Mouse (Mus musculus): ENCODE results near the gene Tgfbr3. TPM values are rescaled to one million over a fixed set of nuclear protein-coding genes. Genes with fewer than 3 reads are reported as not detected.
"Not testable (repeated sequence)": the region's sequence is repeated elsewhere in the genome, so short reads cannot be mapped to it uniquely, and the experiment has no call there.

Tgfbr3 gene
- polyA plus RNA-seq, 1 experiment from 2014 or later = 6.6 TPM

GRCm38 (mm10) chr5:107236039-107236438 lies 53.4 kb downstream of the Tgfbr3 start:
- peaks cover 4% of the 10 kb centered on the region for H3K27me3 ChIP-seq (replicated peaks)
- no peaks in the 10 kb centered on the region for H3K9me3 ChIP-seq (replicated peaks)
- no peak for ATAC-seq (ENCODE audit: low FRiP score)
- H3K4me2 ChIP-seq = no peak overlapping the region
- no peak overlapping the region for H3K9ac ChIP-seq (replicated peaks)
- H3K4me1 ChIP-seq = peaks cover 16% of the 10 kb centered on the region
- no peak overlapping the region for H3K27ac ChIP-seq (replicated peaks)
- H3K4me3 ChIP-seq (replicated peaks) = no peak overlapping the region
- no peaks in the 10 kb centered on the region for H3K36me3 ChIP-seq
- WGBS = 67% methylated on average over 5 of the region's 5 CpGs

GRCm38 (mm10) chr5:107233366-107234354 lies 55.8 kb downstream of the Tgfbr3 start:
- H3K9ac ChIP-seq (replicated peaks) = no peak overlapping the region
- H3K27me3 ChIP-seq (replicated peaks) = peaks cover 4% of the 10 kb centered on the region
- ATAC-seq (ENCODE audit: low FRiP score) = no peak
- WGBS = 73% methylated on average over 14 of the region's 14 CpGs
- H3K27ac ChIP-seq (replicated peaks) = no peak overlapping the region
- H3K4me3 ChIP-seq (replicated peaks) = no peak overlapping the region
- no peaks in the 10 kb centered on the region for H3K9me3 ChIP-seq (replicated peaks)
- peaks cover 16% of the 10 kb centered on the region for H3K4me1 ChIP-seq
- no peak overlapping the region for H3K4me2 ChIP-seq
- H3K36me3 ChIP-seq = no peaks in the 10 kb centered on the region

- no peaks in the 10 kb centered on the region for H3K9me3 ChIP-seq (replicated peaks)
- H3K4me1 ChIP-seq = peaks cover 6% of the 10 kb centered on the region; the same call in 1 of the 2 replicates
- WGBS = 89% methylated on average over 6 of the region's 6 CpGs
- H3K4me3 ChIP-seq (replicated peaks) = no peak overlapping the region
- ATAC-seq (ENCODE audit: low FRiP score) = no peak
- no peak overlapping the region for H3K27ac ChIP-seq (replicated peaks)
- H3K27me3 ChIP-seq (replicated peaks) = no peaks in the 10 kb centered on the region
- no peaks in the 10 kb centered on the region for H3K36me3 ChIP-seq
- H3K4me2 ChIP-seq = no peak overlapping the region
- H3K9ac ChIP-seq (replicated peaks) = no peak overlapping the region
Observed at GRCm38 (mm10) chr5:107230189-107230588, 59.2 kb downstream of the Tgfbr3 start.

- Histone ChIP-seq H3K27ac (replicated peaks) (no peak overlapping the region), H3K4me1 (no peaks in the 10 kb centered on the region), H3K9me3 (replicated peaks) (no peaks in the 10 kb centered on the region), H3K36me3 (no peaks in the 10 kb centered on the region), H3K4me3 (replicated peaks) (no peak overlapping the region), H3K9ac (replicated peaks) (no peak overlapping the region), H3K4me2 (no peak overlapping the region), H3K27me3 (replicated peaks) (no peaks in the 10 kb centered on the region)
- WGBS = 73% methylated on average over 9 of the region's 9 CpGs
- no peak for ATAC-seq (ENCODE audit: low FRiP score)
Observed at GRCm38 (mm10) chr5:107229037-107229436, 60.4 kb downstream of the Tgfbr3 start.

- no peak overlapping the region for H3K9ac ChIP-seq (replicated peaks)
- H3K4me3 ChIP-seq (replicated peaks) = no peak overlapping the region
- no peak overlapping the region for H3K4me2 ChIP-seq
- no peak for ATAC-seq (ENCODE audit: low FRiP score)
- H3K27me3 ChIP-seq (replicated peaks) = no peaks in the 10 kb centered on the region
- no peak overlapping the region for H3K27ac ChIP-seq (replicated peaks)
- no peaks in the 10 kb centered on the region for H3K36me3 ChIP-seq
- H3K9me3 ChIP-seq (replicated peaks) = no peaks in the 10 kb centered on the region
- peaks cover 6% of the 10 kb centered on the region for H3K4me1 ChIP-seq
Observed at GRCm38 (mm10) chr5:107227580-107227979, 61.8 kb downstream of the Tgfbr3 start.

GRCm38 (mm10) chr5:107224820-107225417 lies 64.5 kb downstream of the Tgfbr3 start:
- Histone ChIP-seq H3K9me3 (replicated peaks) (no peaks in the 10 kb centered on the region), H3K9ac (replicated peaks) (no peak overlapping the region), H3K27me3 (replicated peaks) (no peaks in the 10 kb centered on the region), H3K36me3 (no peaks in the 10 kb centered on the region), H3K4me2 (no peak overlapping the region), H3K4me1 (peaks cover 24% of the 10 kb centered on the region), H3K27ac (replicated peaks) (no peak overlapping the region), H3K4me3 (replicated peaks) (no peak overlapping the region)
- WGBS = 75% methylated on average over 7 of the region's 7 CpGs
- no peak for ATAC-seq (ENCODE audit: low FRiP score)

- H3K9ac ChIP-seq (replicated peaks) = no peak overlapping the region
- H3K27me3 ChIP-seq (replicated peaks) = no peaks in the 10 kb centered on the region
- H3K4me1 ChIP-seq = peaks cover 24% of the 10 kb centered on the region
- H3K9me3 ChIP-seq (replicated peaks) = no peaks in the 10 kb centered on the region
- H3K4me2 ChIP-seq = no peak overlapping the region
- H3K27ac ChIP-seq (replicated peaks) = no peak overlapping the region
- H3K4me3 ChIP-seq (replicated peaks) = no peak overlapping the region
- 85% methylated on average over 5 of the region's 5 CpGs for WGBS
- no peak for ATAC-seq (ENCODE audit: low FRiP score)
- no peaks in the 10 kb centered on the region for H3K36me3 ChIP-seq
Observed at GRCm38 (mm10) chr5:107224151-107224550, 65.3 kb downstream of the Tgfbr3 start.

- 84% methylated on average over 2 of the region's 2 CpGs for WGBS
- H3K36me3 ChIP-seq; H3K9ac ChIP-seq (replicated peaks); ATAC-seq (ENCODE audit: low FRiP score); H3K9me3 ChIP-seq (replicated peaks); H3K27me3 ChIP-seq (replicated peaks); H3K4me3 ChIP-seq (replicated peaks); H3K4me2 ChIP-seq; H3K27ac ChIP-seq (replicated peaks): not testable (repeated sequence)
- H3K4me1 ChIP-seq = peaks cover 24% of the 10 kb centered on the region
Observed at GRCm38 (mm10) chr5:107223483-107223882, 65.9 kb downstream of the Tgfbr3 start.

- Histone ChIP-seq H3K36me3 (no peaks in the 10 kb centered on the region), H3K27me3 (replicated peaks) (no peaks in the 10 kb centered on the region), H3K4me3 (replicated peaks) (no peak overlapping the region), H3K4me1 (peaks cover 24% of the 10 kb centered on the region), H3K27ac (replicated peaks) (peak overlapping the region; percentile 45), H3K9me3 (replicated peaks) (no peaks in the 10 kb centered on the region), H3K9ac (replicated peaks) (no peak overlapping the region), H3K4me2 (no peak overlapping the region)
- 88% methylated on average over 9 of the region's 9 CpGs for WGBS
- no peak for ATAC-seq (ENCODE audit: low FRiP score)
Observed at GRCm38 (mm10) chr5:107223029-107223428, 66.4 kb downstream of the Tgfbr3 start.

- Histone ChIP-seq H3K4me2 (0 out of 2 replicates have a peak overlapping the region, but pooled peaks have one; percentile 34), H3K4me3 (replicated peaks) (no peak overlapping the region), H3K9me3 (replicated peaks) (no peaks in the 10 kb centered on the region), H3K4me1 (peaks cover 24% of the 10 kb centered on the region), H3K27me3 (replicated peaks) (no peaks in the 10 kb centered on the region), H3K9ac (replicated peaks) (no peak overlapping the region), H3K36me3 (no peaks in the 10 kb centered on the region), H3K27ac (replicated peaks) (peak overlapping the region; percentile 45)
- 31% methylated on average over 1 of the region's 1 CpGs for WGBS
- ATAC-seq (ENCODE audit: low FRiP score) = 0 out of 2 replicates have a peak, but pooled peaks have one; percentile 30
Observed at GRCm38 (mm10) chr5:107222670-107223005, 66.8 kb downstream of the Tgfbr3 start.

GRCm38 (mm10) chr5:107221892-107222669 lies 67.3 kb downstream of the Tgfbr3 start:
- no peaks in the 10 kb centered on the region for H3K9me3 ChIP-seq (replicated peaks)
- no peaks in the 10 kb centered on the region for H3K27me3 ChIP-seq (replicated peaks)
- H3K9ac ChIP-seq (replicated peaks) = no peak overlapping the region
- no peaks in the 10 kb centered on the region for H3K36me3 ChIP-seq
- ATAC-seq (ENCODE audit: low FRiP score) = peak; percentile 76
- H3K4me1 ChIP-seq = peaks cover 24% of the 10 kb centered on the region
- peak overlapping the region; percentile 34 for H3K4me2 ChIP-seq
- no peak overlapping the region for H3K4me3 ChIP-seq (replicated peaks)
- 22% methylated on average over 17 of the region's 17 CpGs for WGBS
- H3K27ac ChIP-seq (replicated peaks) = peak overlapping the region; percentile 45

Measured in neural tube, embryonic 15.5 days (tissue).